Mouse (Mus musculus) kidney, postnatal 0 days (tissue): ENCODE measurements around the gene Sugct. TPM values are rescaled to one million over a fixed set of nuclear protein-coding genes. Genes with fewer than 3 reads are reported as not detected.

Experiments
- ATAC-seq: fragments of 200-750 bp; cut with Nextera tagmentation; replicated peaks from 2 replicates; pipeline ENCODE4 v1.8.0; 2017; ENCODE audit warnings: low read depth, moderate number of reproducible peaks, moderate TSS enrichment, moderate library complexity; ENCODE audit not compliant: low FRiP score
- DNase-seq: peaks from one replicate; pipeline ENCODE4 v3.0.0-alpha.2; 2016; ENCODE audit warnings: low spot score
- H3K27ac ChIP-seq: fragments of 300-500 bp; sonication (generic); 2 replicates; pipeline ENCODE4 v1.5.1; 2014; ENCODE audit warnings: mild to moderate bottlenecking
- H3K27me3 ChIP-seq: fragments of 300-500 bp; sonication (generic); 2 replicates; pipeline ENCODE4 v1.6.1; 2014; ENCODE audit warnings: low read length, mixed read lengths; ENCODE audit not compliant: insufficient read depth
- H3K36me3 ChIP-seq: fragments of 300-500 bp; sonication (generic); 2 replicates; pipeline ENCODE4 v1.6.1; 2014; ENCODE audit warnings: low read length, mixed read lengths; ENCODE audit not compliant: insufficient read depth
- H3K4me1 ChIP-seq: fragments of 300-500 bp; sonication (generic); replicated peaks from 2 replicates; pipeline ENCODE4 v1.6.1; 2014; ENCODE audit warnings: antibody characterized with exemption, low read length, mixed read lengths; ENCODE audit not compliant: insufficient read depth
- H3K4me2 ChIP-seq: fragments of 300-500 bp; sonication (generic); 2 replicates; pipeline ENCODE4 v1.6.1; 2014; ENCODE audit warnings: mild to moderate bottlenecking, low read length, moderate library complexity, mixed read lengths
- H3K4me3 ChIP-seq: fragments of 300-500 bp; sonication (generic); replicated peaks from 2 replicates; pipeline ENCODE4 v1.5.1; 2014; ENCODE audit warnings: low read depth, low read length
- H3K9ac ChIP-seq: fragments of 300-500 bp; sonication (generic); 2 replicates; pipeline ENCODE4 v1.6.1; 2014; ENCODE audit warnings: low read depth, low read length
- H3K9me3 ChIP-seq: fragments of 300-500 bp; sonication (generic); replicated peaks from 2 replicates; pipeline ENCODE4 v1.6.1; 2016; ENCODE audit warnings: low read length, inconsistent platforms, mixed read lengths
- CTCF ChIP-seq: IDR thresholded peaks from 2 replicates; pipeline ENCODE4 v1.5.1; 2016; ENCODE audit warnings: antibody characterized with exemption, low read depth, mild to moderate bottlenecking, moderate library complexity
- WGBS: fragments of 180-500 bp; shearing (Covaris S2); extraction: QIAGEN DNeasy Blood & Tissue Kit; methylation state at CpG from one replicate; pipeline ENCODE4 v1.1.7; 2014; 5-methylcytosine and 5-hydroxymethylcytosine counted together
- polyA plus RNA-seq: library from polyadenylated mRNA; unstranded; fragments of >200 nt; fragmentation: Nextera tagmentation; extraction: Ambion mirVana; gene quantifications from 2 replicates; pipeline ENCODE4 v1.2.1, GENCODE M21; 2015

The Sugct gene
- 33.1 and 35.4 TPM in 2 replicates for polyA plus RNA-seq

- Histone ChIP-seq H3K4me1 (no peaks in the 10 kb centered on the region), H3K27me3 (no peaks in the 10 kb centered on the region), H3K9me3 (no peaks in the 10 kb centered on the region), H3K9ac (peak within 1 kb of the TSS; percentile 96), H3K4me3 (peak within 1 kb of the TSS; percentile 87), H3K27ac (peak within 1 kb of the TSS; percentile 98), H3K36me3 (no peaks in the 10 kb centered on the region), H3K4me2 (peak within 1 kb of the TSS; percentile 75)
- under 1% methylated on average over 65 of the region's 66 CpGs for WGBS
- ATAC-seq (peak; percentile 99), DNase-seq (peak; percentile 99)
- TF ChIP-seq CTCF: no peak
These were observed at the start of gene Sugct, which contains the start of gene Mplkip for GRCm38 (mm10) chr13:17694911-17695699. Gene Sugct, minus strand, starts transcription at chr13:17695553. Gene Mplkip, plus strand, starts transcription at chr13:17695192.

DNA sequence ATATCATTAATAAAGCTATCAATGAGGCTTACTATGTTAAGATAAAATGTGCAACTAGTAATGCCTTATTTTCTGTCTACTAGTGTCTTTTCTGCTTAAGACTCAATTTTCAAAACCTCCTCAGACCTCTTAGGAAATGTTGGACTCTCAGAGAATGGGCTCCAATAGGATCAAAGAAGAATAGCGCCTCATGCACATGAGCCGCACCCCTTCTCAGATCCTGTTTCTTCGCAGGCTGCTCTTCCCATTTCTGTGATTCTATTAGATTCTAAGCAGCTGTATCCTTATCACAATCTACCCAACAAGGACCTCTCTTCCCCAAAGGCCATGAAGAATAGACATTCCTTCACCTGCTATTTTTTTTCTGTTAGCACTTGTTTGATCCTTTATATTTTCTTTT lies 33.4 kb upstream of the Sugct start:
- DNase-seq: no peak
- no peak overlapping the region for H3K9ac ChIP-seq
- no peak overlapping the region for H3K4me2 ChIP-seq
- H3K36me3 ChIP-seq: peaks cover 12% of the 10 kb centered on the region; the same call in 1 of the 2 replicates
- no peak for ATAC-seq
- TF ChIP-seq CTCF: no peak
- H3K9me3 ChIP-seq: no peaks in the 10 kb centered on the region
- H3K27ac ChIP-seq: no peak overlapping the region
- WGBS: 96% methylated on average over 3 of the region's 3 CpGs
- no peak overlapping the region for H3K4me3 ChIP-seq
- no peaks in the 10 kb centered on the region for H3K4me1 ChIP-seq
- H3K27me3 ChIP-seq: no peaks in the 10 kb centered on the region

- DNase-seq (no peak), ATAC-seq (no peak)
- Histone ChIP-seq H3K9me3 (no peaks in the 10 kb centered on the region), H3K36me3 (peaks cover 12% of the 10 kb centered on the region; the same call in 1 of the 2 replicates), H3K4me3 (no peak overlapping the region), H3K27ac (no peak overlapping the region), H3K27me3 (no peaks in the 10 kb centered on the region), H3K9ac (no peak overlapping the region), H3K4me2 (no peak overlapping the region), H3K4me1 (no peaks in the 10 kb centered on the region)
- TF ChIP-seq CTCF: no peak
- WGBS: 89% methylated on average over 4 of the region's 4 CpGs
These were observed 32.6 kb upstream of the Sugct start for GRCm38 (mm10) chr13:17727922-17728321.

DNA sequence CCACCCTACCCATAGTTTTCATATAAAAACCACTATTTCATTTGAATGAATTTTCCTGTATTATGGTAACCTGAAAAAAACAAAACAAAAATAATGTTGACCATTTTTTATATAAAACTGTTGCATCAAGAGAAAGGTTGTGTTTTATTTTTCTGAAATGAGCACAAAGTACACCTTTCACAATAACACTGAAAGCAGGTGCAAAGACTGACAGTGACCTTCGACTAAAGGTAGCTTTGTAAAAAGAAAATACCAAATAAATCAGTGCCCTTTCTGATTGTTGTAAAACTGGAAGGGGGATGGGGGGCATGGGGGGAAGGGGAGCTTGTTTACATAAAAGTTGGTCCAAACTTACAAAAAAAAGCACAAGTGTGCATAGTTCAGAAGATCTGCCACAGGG lies 22.0 kb upstream of the Sugct start:
- no peak for TF ChIP-seq CTCF
- no peak overlapping the region for H3K9ac ChIP-seq
- H3K27ac ChIP-seq: no peak overlapping the region
- no peaks in the 10 kb centered on the region for H3K27me3 ChIP-seq
- no peak overlapping the region for H3K4me3 ChIP-seq
- H3K4me1 ChIP-seq: no peaks in the 10 kb centered on the region
- WGBS: 85% methylated on average over 1 of the region's 1 CpGs
- no peak overlapping the region for H3K4me2 ChIP-seq
- H3K9me3 ChIP-seq: no peaks in the 10 kb centered on the region
- ATAC-seq: no peak
- no peak for DNase-seq
- H3K36me3 ChIP-seq: peaks cover 23% of the 10 kb centered on the region

- Histone ChIP-seq H3K4me1 (no peaks in the 10 kb centered on the region), H3K9me3 (no peaks in the 10 kb centered on the region), H3K9ac (no peak overlapping the region), H3K27me3 (no peaks in the 10 kb centered on the region), H3K4me3 (no peak overlapping the region), H3K4me2 (no peak overlapping the region), H3K36me3 (no peaks in the 10 kb centered on the region), H3K27ac (no peak overlapping the region)
- DNase-seq (no peak), ATAC-seq (no peak)
- no peak for TF ChIP-seq CTCF
- 89% methylated on average over 5 of the region's 5 CpGs for WGBS
These were observed 13.5 kb upstream of the Sugct start for GRCm38 (mm10) chr13:17708784-17709311.

- Histone ChIP-seq H3K27me3 (no peaks in the 10 kb centered on the region), H3K4me1 (no peaks in the 10 kb centered on the region), H3K27ac (no peak overlapping the region), H3K4me2 (no peak overlapping the region), H3K9me3 (no peaks in the 10 kb centered on the region), H3K9ac (no peak overlapping the region), H3K36me3 (no peaks in the 10 kb centered on the region), H3K4me3 (no peak overlapping the region)
- WGBS: 79% methylated on average over 6 of the region's 6 CpGs
- no peak for TF ChIP-seq CTCF
- ATAC-seq: no peak
- DNase-seq: no peak
These were observed 10.0 kb upstream of the Sugct start for GRCm38 (mm10) chr13:17705188-17705826.
